Mouse (Mus musculus): ENCODE measurements around the gene Abhd2. TPM values are rescaled to one million over a fixed set of nuclear protein-coding genes. Genes with fewer than 3 reads are reported as not detected.

Abhd2 gene
- polyA plus RNA-seq, 1 experiment from 2014 or later = 18.2 TPM

- H3K36me3 ChIP-seq (replicated peaks) = no peaks in the 10 kb centered on the region
- no peaks in the 10 kb centered on the region for H3K9me3 ChIP-seq
- H3K4me3 ChIP-seq = no peak overlapping the region
- ATAC-seq (replicated peaks) = no peak
- H3K4me1 ChIP-seq = peaks cover 11% of the 10 kb centered on the region
- H3K9ac ChIP-seq = no peak overlapping the region
- H3K27ac ChIP-seq = no peak overlapping the region
- 91% methylated on average over 7 of the region's 7 CpGs for whole genome bisulfite sequencing
- H3K27me3 ChIP-seq (replicated peaks) = no peaks in the 10 kb centered on the region
- H3K4me2 ChIP-seq = no peak overlapping the region
These were observed 122.2 kb downstream of the Abhd2 start for GRCm38 (mm10) chr7:79395186-79395585.

GRCm38 (mm10) chr7:79397446-79397963, 124.5 kb downstream of the Abhd2 start:
- Histone ChIP-seq H3K4me3 (no peak overlapping the region), H3K9me3 (no peaks in the 10 kb centered on the region), H3K9ac (no peak overlapping the region), H3K27me3 (replicated peaks) (no peaks in the 10 kb centered on the region), H3K27ac (no peak overlapping the region), H3K36me3 (replicated peaks) (no peaks in the 10 kb centered on the region), H3K4me2 (no peak overlapping the region), H3K4me1 (peaks cover 4% of the 10 kb centered on the region)
- 88% methylated on average over 10 of the region's 10 CpGs for WGBS
- ATAC-seq (replicated peaks) = no peak

- Histone ChIP-seq H3K27ac (no peak overlapping the region), H3K36me3 (replicated peaks) (no peaks in the 10 kb centered on the region), H3K9me3 (no peaks in the 10 kb centered on the region), H3K4me2 (no peak overlapping the region), H3K9ac (no peak overlapping the region), H3K4me1 (no peaks in the 10 kb centered on the region), H3K27me3 (replicated peaks) (no peaks in the 10 kb centered on the region), H3K4me3 (no peak overlapping the region)
- ATAC-seq (replicated peaks) = no peak
- 87% methylated on average over 8 of the region's 8 CpGs for WGBS
These were observed 125.4 kb downstream of the Abhd2 start for GRCm38 (mm10) chr7:79398426-79398825.

- no peak overlapping the region for H3K27ac ChIP-seq
- no peak overlapping the region for H3K4me3 ChIP-seq
- no peak overlapping the region for H3K4me2 ChIP-seq
- H3K4me1 ChIP-seq = no peaks in the 10 kb centered on the region
- H3K27me3 ChIP-seq (replicated peaks) = no peaks in the 10 kb centered on the region
- H3K36me3 ChIP-seq (replicated peaks) = no peaks in the 10 kb centered on the region
- H3K9me3 ChIP-seq = no peaks in the 10 kb centered on the region
- no peak overlapping the region for H3K9ac ChIP-seq
- ATAC-seq (replicated peaks) = no peak
- WGBS = 72% methylated on average over 12 of the region's 12 CpGs
These were observed 126.0 kb downstream of the Abhd2 start for GRCm38 (mm10) chr7:79398971-79399370.

GRCm38 (mm10) chr7:79400296-79400695, 127.3 kb downstream of the Abhd2 start:
- no peak for ATAC-seq (replicated peaks)
- Histone ChIP-seq H3K36me3 (replicated peaks) (no peaks in the 10 kb centered on the region), H3K27me3 (replicated peaks) (no peaks in the 10 kb centered on the region), H3K9me3 (no peaks in the 10 kb centered on the region), H3K9ac (no peak overlapping the region), H3K4me1 (no peaks in the 10 kb centered on the region), H3K27ac (no peak overlapping the region), H3K4me3 (no peak overlapping the region), H3K4me2 (no peak overlapping the region)
- WGBS = 88% methylated on average over 3 of the region's 3 CpGs

GRCm38 (mm10) chr7:79414449-79415375, 141.7 kb downstream of the Abhd2 start:
- H3K36me3 ChIP-seq (replicated peaks) = no peaks in the 10 kb centered on the region
- no peak overlapping the region for H3K9ac ChIP-seq
- H3K9me3 ChIP-seq = no peaks in the 10 kb centered on the region
- no peak for ATAC-seq (replicated peaks)
- no peaks in the 10 kb centered on the region for H3K27me3 ChIP-seq (replicated peaks)
- 79% methylated on average over 18 of the region's 18 CpGs for WGBS
- H3K4me2 ChIP-seq = no peak overlapping the region
- no peak overlapping the region for H3K4me3 ChIP-seq
- H3K4me1 ChIP-seq = no peaks in the 10 kb centered on the region
- H3K27ac ChIP-seq = no peak overlapping the region

Other genes with a start within 250 kb of the Abhd2 start
- gene Acan, start 219.7 kb upstream of the Abhd2 start, polyA plus RNA-seq (2015; fragmentation: Nextera tagmentation; extraction: Ambion mirVana) = 0.06 and 0.14 TPM in 2 replicates
- 1.6 and 2.0 TPM in 2 replicates for gene Hapln3, start 142.2 kb upstream of the Abhd2 start, polyA plus RNA-seq (2015; fragmentation: Nextera tagmentation; extraction: Ambion mirVana)
- gene Mfge8, start 124.1 kb upstream of the Abhd2 start, polyA plus RNA-seq (2015; fragmentation: Nextera tagmentation; extraction: Ambion mirVana) = 113 and 150 TPM in 2 replicates
- gene Rlbp1, start 113.8 kb downstream of the Abhd2 start, polyA plus RNA-seq (2015; fragmentation: Nextera tagmentation; extraction: Ambion mirVana) = 9.5 and 11.7 TPM in 2 replicates
- 1.9 and 2.1 TPM in 2 replicates for gene Fanci, start 118.7 kb downstream of the Abhd2 start, polyA plus RNA-seq (2015; fragmentation: Nextera tagmentation; extraction: Ambion mirVana)
- gene Polg, start 193.2 kb downstream of the Abhd2 start, polyA plus RNA-seq (2015; fragmentation: Nextera tagmentation; extraction: Ambion mirVana) = 22.7 and 27.0 TPM in 2 replicates

Measured in midbrain, embryonic 15.5 days (tissue).